Mouse (Mus musculus): ENCODE measurements around the gene Chrna10. TPM values are rescaled to one million over a fixed set of nuclear protein-coding genes. Genes with fewer than 3 reads are reported as not detected.

The Chrna10 gene
- polyA plus RNA-seq (2014; fragmentation: Nextera tagmentation; extraction: Ambion mirVana) = not detected in 2 replicates

DNA sequence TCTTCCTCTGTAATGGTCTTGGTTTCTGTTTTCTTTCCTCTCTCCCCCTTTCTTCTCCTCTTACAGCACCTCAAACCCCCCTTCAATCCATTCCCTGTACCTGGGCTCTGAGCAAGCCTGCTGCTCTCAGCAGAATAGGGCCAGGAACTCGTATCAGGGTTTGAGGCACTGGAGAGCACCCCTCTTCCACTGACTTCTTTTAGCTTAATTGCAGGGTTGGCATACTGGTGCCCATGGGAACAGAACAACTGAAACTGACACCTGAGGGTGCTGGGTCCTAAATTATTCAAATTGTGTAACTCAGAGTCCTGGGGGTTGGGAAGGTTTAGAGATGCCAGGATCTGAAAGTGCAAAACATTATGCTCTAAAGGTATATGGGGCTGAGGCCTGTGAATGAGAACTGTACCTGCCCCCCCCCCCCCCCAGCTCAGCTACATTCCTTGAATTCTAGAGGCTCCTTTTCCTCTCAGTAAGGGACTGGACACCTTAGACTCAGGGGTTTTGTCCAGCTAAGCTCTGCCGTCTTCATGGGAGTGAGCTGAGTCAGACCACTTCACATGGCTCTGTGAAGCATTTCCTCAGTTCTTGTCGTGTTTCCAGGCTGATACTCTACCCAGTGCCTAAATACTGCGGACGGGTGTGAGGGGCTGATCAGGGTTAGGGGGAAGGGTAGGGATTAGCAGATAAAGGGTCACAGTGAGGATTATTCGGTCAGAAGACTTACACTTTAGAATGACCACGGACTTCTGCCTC, at the start of gene Chrna10:
TSS of gene Chrna10 (minus strand) at position 250 of the 753 bp plus-strand sequence.
- Histone ChIP-seq H3K27me3 (ENCODE audit: control insufficient read depth, insufficient read depth, low read length) (no peaks in the 10 kb centered on the region), H3K4me3 (ENCODE audit: low read depth, low read length) (no peak within 1 kb of the TSS), H3K4me1 (ENCODE audit: control insufficient read depth, insufficient read depth, low read length) (no peaks in the 10 kb centered on the region), H3K9me3 (ENCODE audit: control insufficient read depth, low read length) (no peaks in the 10 kb centered on the region), H3K4me2 (ENCODE audit: low read depth) (no peak within 1 kb of the TSS), H3K36me3 (ENCODE audit: control insufficient read depth, insufficient read depth, low read length) (peaks cover 13% of the 10 kb centered on the region), H3K9ac (ENCODE audit: low read length) (no peak within 1 kb of the TSS), H3K27ac (ENCODE audit: low read depth, low read length) (no peak within 1 kb of the TSS)
- DNase-seq (ENCODE audit: low spot score) = no peak
- no peak for ATAC-seq (ENCODE audit: insufficient read depth, low FRiP score, low TSS enrichment)
- WGBS = 56% methylated on average over 7 of the region's 7 CpGs

- ATAC-seq (ENCODE audit: insufficient read depth, low FRiP score, low TSS enrichment) = no peak
- H3K27me3 ChIP-seq (ENCODE audit: control insufficient read depth, insufficient read depth, low read length) = no peaks in the 10 kb centered on the region
- WGBS = 97% methylated on average over 5 of the region's 5 CpGs
- H3K9ac ChIP-seq (ENCODE audit: low read length) = no peak overlapping the region
- no peak overlapping the region for H3K4me3 ChIP-seq (ENCODE audit: low read depth, low read length)
- peaks cover 6% of the 10 kb centered on the region for H3K36me3 ChIP-seq (ENCODE audit: control insufficient read depth, insufficient read depth, low read length)
- no peaks in the 10 kb centered on the region for H3K4me1 ChIP-seq (ENCODE audit: control insufficient read depth, insufficient read depth, low read length)
- no peaks in the 10 kb centered on the region for H3K9me3 ChIP-seq (ENCODE audit: control insufficient read depth, low read length)
- no peak for DNase-seq (ENCODE audit: low spot score)
- no peak overlapping the region for H3K27ac ChIP-seq (ENCODE audit: low read depth, low read length)
- H3K4me2 ChIP-seq (ENCODE audit: low read depth) = no peak overlapping the region
Observed at GRCm38 (mm10) chr7:102153691-102154090, 37.1 kb upstream of the Chrna10 start.

DNA sequence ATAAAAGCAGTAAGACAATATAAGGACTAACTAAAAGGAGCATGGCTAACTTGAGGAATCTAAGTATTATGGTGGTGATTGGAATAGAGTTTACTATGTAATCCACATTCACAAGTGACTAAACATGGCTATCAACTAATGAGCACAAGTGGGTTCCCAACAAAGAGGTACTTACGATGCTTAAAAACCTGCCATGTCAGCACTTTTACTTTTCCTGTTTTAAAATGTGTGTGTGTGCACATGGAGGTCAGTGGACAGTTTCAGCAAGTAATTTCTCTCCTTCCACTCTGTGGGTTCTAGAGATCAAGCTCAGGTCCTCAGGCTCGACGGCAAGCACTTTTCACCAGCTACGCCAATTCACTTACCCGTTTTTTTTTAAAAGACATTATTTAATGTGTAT, 21.3 kb upstream of the Chrna10 start:
- Histone ChIP-seq H3K4me3 (ENCODE audit: low read depth, low read length) (no peak overlapping the region), H3K27ac (ENCODE audit: low read depth, low read length) (no peak overlapping the region), H3K4me1 (ENCODE audit: control insufficient read depth, insufficient read depth, low read length) (no peaks in the 10 kb centered on the region), H3K9me3 (ENCODE audit: control insufficient read depth, low read length) (no peaks in the 10 kb centered on the region), H3K4me2 (ENCODE audit: low read depth) (no peak overlapping the region), H3K27me3 (ENCODE audit: control insufficient read depth, insufficient read depth, low read length) (no peaks in the 10 kb centered on the region), H3K9ac (ENCODE audit: low read length) (no peak overlapping the region), H3K36me3 (ENCODE audit: control insufficient read depth, insufficient read depth, low read length) (peaks cover 19% of the 10 kb centered on the region)
- WGBS = 97% methylated on average over 5 of the region's 5 CpGs
- ATAC-seq (ENCODE audit: insufficient read depth, low FRiP score, low TSS enrichment) (no peak), DNase-seq (ENCODE audit: low spot score) (no peak)

GRCm38 (mm10) chr7:102137464-102137863, 20.8 kb upstream of the Chrna10 start:
- no peaks in the 10 kb centered on the region for H3K4me1 ChIP-seq (ENCODE audit: control insufficient read depth, insufficient read depth, low read length)
- no peaks in the 10 kb centered on the region for H3K9me3 ChIP-seq (ENCODE audit: control insufficient read depth, low read length)
- DNase-seq (ENCODE audit: low spot score) = peak; percentile 45
- H3K4me2 ChIP-seq (ENCODE audit: low read depth) = no peak overlapping the region
- no peaks in the 10 kb centered on the region for H3K27me3 ChIP-seq (ENCODE audit: control insufficient read depth, insufficient read depth, low read length)
- H3K4me3 ChIP-seq (ENCODE audit: low read depth, low read length) = no peak overlapping the region
- H3K9ac ChIP-seq (ENCODE audit: low read length) = no peak overlapping the region
- WGBS = 88% methylated on average over 1 of the region's 1 CpGs
- H3K36me3 ChIP-seq (ENCODE audit: control insufficient read depth, insufficient read depth, low read length) = peaks cover 21% of the 10 kb centered on the region
- no peak overlapping the region for H3K27ac ChIP-seq (ENCODE audit: low read depth, low read length)
- no peak for ATAC-seq (ENCODE audit: insufficient read depth, low FRiP score, low TSS enrichment)

- DNase-seq (ENCODE audit: low spot score) (no peak), ATAC-seq (ENCODE audit: insufficient read depth, low FRiP score, low TSS enrichment) (no peak)
Observed at GRCm38 (mm10) chr7:102132395-102132794, 15.8 kb upstream of the Chrna10 start.

GRCm38 (mm10) chr7:102120326-102120725, 3.7 kb upstream of the Chrna10 start:
- Histone ChIP-seq H3K9ac (ENCODE audit: low read length) (no peak overlapping the region), H3K4me3 (ENCODE audit: low read depth, low read length) (no peak overlapping the region), H3K4me2 (ENCODE audit: low read depth) (no peak overlapping the region), H3K27ac (ENCODE audit: low read depth, low read length) (no peak overlapping the region), H3K9me3 (ENCODE audit: control insufficient read depth, low read length) (no peaks in the 10 kb centered on the region), H3K36me3 (ENCODE audit: control insufficient read depth, insufficient read depth, low read length) (peaks cover 27% of the 10 kb centered on the region), H3K4me1 (ENCODE audit: control insufficient read depth, insufficient read depth, low read length) (no peaks in the 10 kb centered on the region), H3K27me3 (ENCODE audit: control insufficient read depth, insufficient read depth, low read length) (no peaks in the 10 kb centered on the region)
- ATAC-seq (ENCODE audit: insufficient read depth, low FRiP score, low TSS enrichment) (no peak), DNase-seq (ENCODE audit: low spot score) (no peak)
- WGBS = 96% methylated on average over 10 of the region's 10 CpGs

More at GRCm38 (mm10) chr7:102132395-102132794, 15.8 kb upstream of the Chrna10 start:
- H3K9ac ChIP-seq (ENCODE audit: low read length) = no peak overlapping the region
- H3K27ac ChIP-seq (ENCODE audit: low read depth, low read length) = no peak overlapping the region
- peaks cover 26% of the 10 kb centered on the region for H3K36me3 ChIP-seq (ENCODE audit: control insufficient read depth, insufficient read depth, low read length)
- H3K4me2 ChIP-seq (ENCODE audit: low read depth) = no peak overlapping the region
- H3K27me3 ChIP-seq (ENCODE audit: control insufficient read depth, insufficient read depth, low read length) = no peaks in the 10 kb centered on the region
- WGBS = 99% methylated on average over 4 of the region's 4 CpGs
- H3K9me3 ChIP-seq (ENCODE audit: control insufficient read depth, low read length) = no peaks in the 10 kb centered on the region
- H3K4me1 ChIP-seq (ENCODE audit: control insufficient read depth, insufficient read depth, low read length) = no peaks in the 10 kb centered on the region
- no peak overlapping the region for H3K4me3 ChIP-seq (ENCODE audit: low read depth, low read length)

GRCm38 (mm10) chr7:102117382-102117781, 754 bp upstream of the Chrna10 start:
- Histone ChIP-seq H3K9ac (ENCODE audit: low read length) (no peak overlapping the region), H3K4me2 (ENCODE audit: low read depth) (no peak overlapping the region), H3K27ac (ENCODE audit: low read depth, low read length) (no peak overlapping the region), H3K27me3 (ENCODE audit: control insufficient read depth, insufficient read depth, low read length) (no peaks in the 10 kb centered on the region), H3K9me3 (ENCODE audit: control insufficient read depth, low read length) (no peaks in the 10 kb centered on the region), H3K36me3 (ENCODE audit: control insufficient read depth, insufficient read depth, low read length) (peaks cover 18% of the 10 kb centered on the region), H3K4me1 (ENCODE audit: control insufficient read depth, insufficient read depth, low read length) (no peaks in the 10 kb centered on the region), H3K4me3 (ENCODE audit: low read depth, low read length) (no peak overlapping the region)
- DNase-seq (ENCODE audit: low spot score) (no peak), ATAC-seq (ENCODE audit: insufficient read depth, low FRiP score, low TSS enrichment) (no peak)
- WGBS = 78% methylated on average over 6 of the region's 6 CpGs

- Histone ChIP-seq H3K9me3 (ENCODE audit: control insufficient read depth, low read length) (no peaks in the 10 kb centered on the region), H3K27me3 (ENCODE audit: control insufficient read depth, insufficient read depth, low read length) (no peaks in the 10 kb centered on the region), H3K36me3 (ENCODE audit: control insufficient read depth, insufficient read depth, low read length) (no peaks in the 10 kb centered on the region), H3K4me1 (ENCODE audit: control insufficient read depth, insufficient read depth, low read length) (no peaks in the 10 kb centered on the region), H3K4me3 (ENCODE audit: low read depth, low read length) (no peak overlapping the region), H3K4me2 (ENCODE audit: low read depth) (no peak overlapping the region), H3K27ac (ENCODE audit: low read depth, low read length) (no peak overlapping the region), H3K9ac (ENCODE audit: low read length) (no peak overlapping the region)
- WGBS = 78% methylated on average over 45 of the region's 45 CpGs
- DNase-seq (ENCODE audit: low spot score) (no peak), ATAC-seq (ENCODE audit: insufficient read depth, low FRiP score, low TSS enrichment) (no peak)
Observed at GRCm38 (mm10) chr7:102113151-102113729, 3.4 kb downstream of the Chrna10 start.

DNA sequence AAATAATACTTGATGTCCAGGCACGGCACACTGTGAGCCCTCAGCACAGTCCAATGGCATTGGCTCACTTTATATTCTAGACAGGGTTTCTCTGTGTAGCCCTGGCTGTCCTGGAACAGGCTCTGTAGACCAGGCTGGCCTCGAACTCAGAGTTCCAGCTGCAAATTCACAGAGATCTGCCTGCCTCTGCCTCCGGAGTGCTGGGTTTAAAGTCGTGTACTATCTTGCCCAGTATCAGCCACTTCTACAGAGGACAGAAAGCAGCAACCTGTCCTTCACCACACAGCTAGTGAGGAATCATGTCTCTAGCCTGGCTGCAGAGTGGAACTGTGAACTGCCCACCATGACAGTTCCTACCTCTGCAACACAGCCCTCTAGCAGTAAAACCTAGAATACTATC, 6.9 kb downstream of the Chrna10 start:
- no peak for ATAC-seq (ENCODE audit: insufficient read depth, low FRiP score, low TSS enrichment)
- Histone ChIP-seq H3K4me3 (ENCODE audit: low read depth, low read length) (no peak overlapping the region), H3K36me3 (ENCODE audit: control insufficient read depth, insufficient read depth, low read length) (no peaks in the 10 kb centered on the region), H3K9ac (ENCODE audit: low read length) (no peak overlapping the region), H3K27me3 (ENCODE audit: control insufficient read depth, insufficient read depth, low read length) (no peaks in the 10 kb centered on the region), H3K4me1 (ENCODE audit: control insufficient read depth, insufficient read depth, low read length) (no peaks in the 10 kb centered on the region), H3K27ac (ENCODE audit: low read depth, low read length) (no peak overlapping the region), H3K9me3 (ENCODE audit: control insufficient read depth, low read length) (no peaks in the 10 kb centered on the region), H3K4me2 (ENCODE audit: low read depth) (no peak overlapping the region)
- WGBS = 88% methylated on average over 4 of the region's 4 CpGs
- DNase-seq (ENCODE audit: low spot score) = no peak

All from neural tube, embryonic 11.5 days (tissue).